Mouse (Mus musculus): Measurements from ENCODE around the gene Peli2. TPM values are rescaled to one million over a fixed set of nuclear protein-coding genes. Genes with fewer than 3 reads are reported as not detected.

Gene Peli2
- total and polyA plus RNA-seq, 3 experiments: not detected

DNA sequence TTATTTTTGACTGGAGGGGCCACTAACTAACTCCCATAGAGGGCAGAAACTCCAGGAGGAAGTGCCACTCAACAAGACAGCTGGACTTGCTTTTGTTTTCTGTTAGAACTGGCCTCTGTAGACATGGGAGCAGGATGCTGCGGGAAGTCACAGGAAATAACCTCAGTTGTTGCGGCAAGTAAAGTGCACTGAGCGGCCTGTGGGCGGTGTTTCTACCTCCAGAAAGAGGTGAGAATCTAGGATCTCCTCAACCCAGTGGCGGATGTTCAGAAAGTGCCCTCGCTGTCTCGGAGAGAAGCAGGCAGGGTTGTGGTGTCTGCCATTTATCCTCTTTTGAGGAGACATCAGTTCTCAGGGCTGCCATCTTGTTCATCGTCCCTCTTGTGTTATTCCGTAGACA is 183.2 kb downstream of the Peli2 start:
- in situ Hi-C loops (cut with MboI; ENCODE audit: low pct_ligation_motif_present, low pct_unique_long_range_greater_than_20kb, low sequenced_read_pairs) (no loop called here), dilution Hi-C loops (cut with MboI; ENCODE audit: extremely low pct_ligation_motif_present, extremely low pct_unique_long_range_greater_than_20kb, low sequenced_read_pairs) (no loop called here)
- no peaks in the 10 kb centered on the region for H3K36me3 ChIP-seq (replicated peaks in 1 of 2; ENCODE audit: control insufficient read depth in 1 of 2, insufficient read depth in 1 of 2, low read length in 1 of 2)
- H3K9ac ChIP-seq (ENCODE audit: insufficient read depth, low read depth): no peak overlapping the region
- no peaks in the 10 kb centered on the region for H3K79me2 ChIP-seq (replicated peaks; ENCODE audit: control insufficient read depth, extremely low read depth, insufficient read depth, poor library complexity, severe bottlenecking)
- H3K9me3 ChIP-seq (replicated peaks; ENCODE audit: low read length): peaks cover 3% of the 10 kb centered on the region
- DNase-seq (ENCODE audit: extremely low read depth): no peak
- peaks cover 0 to 12% of the 10 kb centered on the region in 2 experiments; a peak in 2 of 4 replicates for H3K4me1 ChIP-seq (ENCODE audit: control insufficient read depth in 1 of 2, insufficient read depth in 2 of 2)
- no peak overlapping the region for H3K4me2 ChIP-seq (ENCODE audit: insufficient read depth, low read depth, poor library complexity, severe bottlenecking)
- no peak overlapping the region for H3K4me3 ChIP-seq (replicated peaks in 1 of 3; ENCODE audit: low read depth in 2 of 3, low read length in 2 of 3, poor library complexity in 1 of 3)
- TF ChIP-seq MAFK (IDR thresholded peaks at IDR 0.05; ENCODE audit: insufficient replicate concordance, low read length) (no peak), SMC3 (IDR thresholded peaks at IDR 0.05; ENCODE audit: low read depth, low read length) (no peak)
- no peaks in the 10 kb centered on the region for H3K27me3 ChIP-seq (replicated peaks)
- no peak overlapping the region for H3K27ac ChIP-seq (ENCODE audit: insufficient read depth, low read depth)

- Histone ChIP-seq H3K27me3 (replicated peaks) (no peaks in the 10 kb centered on the region), H3K9me3 (replicated peaks; ENCODE audit: low read length) (no peaks in the 10 kb centered on the region), H3K36me3 (replicated peaks in 1 of 2; ENCODE audit: control insufficient read depth in 1 of 2, insufficient read depth in 1 of 2, low read length in 1 of 2) (no peaks in the 10 kb centered on the region), H3K9ac (ENCODE audit: insufficient read depth, low read depth) (no peak overlapping the region), H3K79me2 (replicated peaks; ENCODE audit: control insufficient read depth, extremely low read depth, insufficient read depth, poor library complexity, severe bottlenecking) (no peaks in the 10 kb centered on the region), H3K4me2 (ENCODE audit: insufficient read depth, low read depth, poor library complexity, severe bottlenecking) (no peak overlapping the region), H3K4me1 (ENCODE audit: control insufficient read depth in 1 of 2, insufficient read depth in 2 of 2) (peaks cover 0 to 5% of the 10 kb centered on the region in 2 experiments; a peak in 1 of 4 replicates), H3K27ac (ENCODE audit: insufficient read depth, low read depth) (no peak overlapping the region), H3K4me3 (replicated peaks in 1 of 3; ENCODE audit: low read depth in 2 of 3, low read length in 2 of 3, poor library complexity in 1 of 3) (no peak overlapping the region)
- DNase-seq (ENCODE audit: extremely low read depth): no peak
- dilution Hi-C loops (cut with MboI; ENCODE audit: extremely low pct_ligation_motif_present, extremely low pct_unique_long_range_greater_than_20kb, low sequenced_read_pairs) (no loop called here), in situ Hi-C loops (cut with MboI; ENCODE audit: low pct_ligation_motif_present, low pct_unique_long_range_greater_than_20kb, low sequenced_read_pairs) (no loop called here)
- TF ChIP-seq CHD1 (IDR thresholded peaks at IDR 0.05; ENCODE audit: low read depth, low read length) (no peak), HCFC1 (IDR thresholded peaks at IDR 0.05; ENCODE audit: low read depth, low read length) (no peak), MEF2A (IDR thresholded peaks at IDR 0.05; ENCODE audit: borderline replicate concordance, low read depth, low read length) (no peak), CHD2 (IDR thresholded peaks at IDR 0.05; ENCODE audit: low read length) (no peak), NRF1 (IDR thresholded peaks at IDR 0.05; ENCODE audit: low read depth, low read length) (no peak), UBTF (IDR thresholded peaks at IDR 0.05; ENCODE audit: low read depth, low read length) (no peak), TCF12 (IDR thresholded peaks at IDR 0.05; ENCODE audit: low read depth, low read length) (no peak), CTCF (conservative IDR thresholded peaks at IDR 0.05 in 1 of 2, IDR thresholded peaks at IDR 0.05 in 1 of 2; ENCODE audit: low read depth in 2 of 2, low read length in 2 of 2) (no peak), GABPA (IDR thresholded peaks at IDR 0.05; ENCODE audit: insufficient replicate concordance, low read depth, low read length) (no peak), E2F4 (IDR thresholded peaks at IDR 0.05; ENCODE audit: insufficient replicate concordance, low read depth, low read length) (no peak), NELFE (IDR thresholded peaks at IDR 0.05; ENCODE audit: low read depth, low read length) (no peak), RAD21 (IDR thresholded peaks at IDR 0.05; ENCODE audit: low read depth, low read length) (no peak), JUN (IDR thresholded peaks at IDR 0.05; ENCODE audit: insufficient read depth, low read depth, low read length) (no peak), SIN3A (IDR thresholded peaks at IDR 0.05; ENCODE audit: low read length) (no peak), ZKSCAN1 (IDR thresholded peaks at IDR 0.05; ENCODE audit: borderline replicate concordance, low read depth, low read length) (no peak), IRF4 (IDR thresholded peaks at IDR 0.05; ENCODE audit: low read depth, low read length) (no peak), ELF1 (IDR thresholded peaks at IDR 0.05; ENCODE audit: low read depth, low read length) (no peak), RCOR1 (conservative IDR thresholded peaks at IDR 0.05; ENCODE audit: low read depth, low read length) (no peak)
Observed at GRCm38 (mm10) chr14:48313234-48313633, 192.6 kb downstream of the Peli2 start.
